Mouse (Mus musculus): ENCODE data around the gene Ahdc1. TPM values are rescaled to one million over a fixed set of nuclear protein-coding genes. Genes with fewer than 3 reads are reported as not detected.
"Not testable (repeated sequence)": the region's sequence is repeated elsewhere in the genome, so short reads cannot be mapped to it uniquely, and the experiment has no call there.

Ahdc1 gene
- polyA plus RNA-seq, 1 experiment from 2014 or later: 12.6 TPM

- ATAC-seq: peak; percentile 74
- Histone ChIP-seq H3K4me3 (replicated peaks) (no peak overlapping the region), H3K9ac (replicated peaks) (0 out of 2 replicates have a peak overlapping the region, but pooled peaks have one; percentile 7), H3K27me3 (no peaks in the 10 kb centered on the region), H3K4me2 (replicated peaks) (no peak overlapping the region), H3K36me3 (no peaks in the 10 kb centered on the region), H3K27ac (peak overlapping the region; percentile 46), H3K4me1 (replicated peaks) (peaks cover 17% of the 10 kb centered on the region), H3K9me3 (no peaks in the 10 kb centered on the region)
- 37% methylated on average over 21 of the region's 21 CpGs for WGBS
Measured at GRCm38 (mm10) chr4:133003316-133004018, 7.6 kb upstream of the Ahdc1 start.

DNA sequence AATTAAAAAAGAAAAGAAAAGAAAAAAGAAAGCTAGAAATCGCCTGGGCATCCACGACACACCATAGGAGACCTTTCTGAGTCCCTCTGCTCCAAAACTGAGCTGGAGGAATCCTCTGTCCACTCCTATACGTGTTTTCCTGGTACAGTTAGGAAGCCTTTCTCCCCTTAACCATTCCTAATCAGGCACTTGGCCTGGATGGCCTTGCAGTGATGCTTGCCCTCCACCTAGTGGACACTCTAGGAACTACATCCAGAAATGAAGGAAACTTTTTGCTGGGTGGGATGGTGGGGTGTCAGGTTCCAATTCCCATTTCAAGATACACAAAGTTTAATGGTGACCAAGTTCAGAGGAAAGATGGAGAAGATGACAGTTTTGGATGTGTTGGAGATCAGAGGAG is 5.8 kb upstream of the Ahdc1 start:
- H3K36me3 ChIP-seq: no peaks in the 10 kb centered on the region
- H3K4me2 ChIP-seq (replicated peaks): no peak overlapping the region
- no peak overlapping the region for H3K9ac ChIP-seq (replicated peaks)
- H3K4me1 ChIP-seq (replicated peaks): peaks cover 17% of the 10 kb centered on the region
- no peaks in the 10 kb centered on the region for H3K9me3 ChIP-seq
- H3K4me3 ChIP-seq (replicated peaks): no peak overlapping the region
- WGBS: 5% methylated on average over 3 of the region's 3 CpGs
- H3K27ac ChIP-seq: no peak overlapping the region
- ATAC-seq: peak; percentile 58; the same call in 1 of the 2 replicates
- peaks cover 10% of the 10 kb centered on the region for H3K27me3 ChIP-seq

GRCm38 (mm10) chr4:133005885-133006451 is 5.1 kb upstream of the Ahdc1 start:
- H3K4me3 ChIP-seq (replicated peaks); H3K9ac ChIP-seq (replicated peaks); H3K27ac ChIP-seq; H3K9me3 ChIP-seq; H3K4me2 ChIP-seq (replicated peaks); ATAC-seq; H3K36me3 ChIP-seq: not testable (repeated sequence)
- H3K27me3 ChIP-seq: peaks cover 17% of the 10 kb centered on the region
- peaks cover 22% of the 10 kb centered on the region for H3K4me1 ChIP-seq (replicated peaks)
- WGBS: 67% methylated on average over 6 of the region's 6 CpGs

GRCm38 (mm10) chr4:133007513-133008380 is 3.3 kb upstream of the Ahdc1 start:
- no peak overlapping the region for H3K4me2 ChIP-seq (replicated peaks)
- peaks cover 18% of the 10 kb centered on the region for H3K27me3 ChIP-seq
- H3K9ac ChIP-seq (replicated peaks): no peak overlapping the region
- peaks cover 24% of the 10 kb centered on the region for H3K4me1 ChIP-seq (replicated peaks)
- H3K4me3 ChIP-seq (replicated peaks): no peak overlapping the region
- WGBS: 32% methylated on average over 15 of the region's 15 CpGs
- H3K9me3 ChIP-seq: no peaks in the 10 kb centered on the region
- H3K36me3 ChIP-seq: no peaks in the 10 kb centered on the region
- no peak for ATAC-seq
- H3K27ac ChIP-seq: no peak overlapping the region

- no peak overlapping the region for H3K4me3 ChIP-seq (replicated peaks)
Measured at GRCm38 (mm10) chr4:133009131-133009530, 1.9 kb upstream of the Ahdc1 start.

DNA sequence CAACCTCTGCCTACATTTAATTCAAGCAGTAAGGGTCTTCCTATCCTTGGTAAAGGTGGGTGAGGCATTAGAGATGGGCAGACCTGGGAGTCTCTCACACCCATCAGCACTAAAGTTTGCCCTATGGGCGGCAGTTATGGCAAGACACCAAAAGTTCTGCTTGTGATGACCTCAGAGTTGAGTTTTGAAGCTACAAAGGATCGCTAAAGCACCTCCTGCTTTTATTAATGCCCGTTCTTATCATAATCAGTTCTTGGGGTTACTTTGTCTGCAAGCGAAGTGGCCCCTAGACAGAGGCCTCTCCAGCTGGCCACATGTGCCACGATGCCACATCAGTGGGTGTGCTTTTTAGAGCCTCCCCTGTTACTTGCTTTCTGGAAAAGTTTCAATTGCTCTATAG is 1.4 kb upstream of the Ahdc1 start:
- 68% methylated on average over 5 of the region's 5 CpGs for WGBS
- H3K27me3 ChIP-seq: peaks cover 18% of the 10 kb centered on the region
- H3K4me2 ChIP-seq (replicated peaks): no peak overlapping the region
- no peaks in the 10 kb centered on the region for H3K9me3 ChIP-seq
- ATAC-seq: no peak
- peaks cover 29% of the 10 kb centered on the region for H3K4me1 ChIP-seq (replicated peaks)
- H3K27ac ChIP-seq: no peak overlapping the region
- H3K4me3 ChIP-seq (replicated peaks): no peak overlapping the region
- no peaks in the 10 kb centered on the region for H3K36me3 ChIP-seq
- no peak overlapping the region for H3K9ac ChIP-seq (replicated peaks)

More at GRCm38 (mm10) chr4:133009131-133009530, 1.9 kb upstream of the Ahdc1 start:
- no peak overlapping the region for H3K9ac ChIP-seq (replicated peaks)
- peaks cover 24% of the 10 kb centered on the region for H3K4me1 ChIP-seq (replicated peaks)
- H3K27me3 ChIP-seq: peaks cover 18% of the 10 kb centered on the region
- no peaks in the 10 kb centered on the region for H3K9me3 ChIP-seq
- WGBS: 2% methylated on average over 4 of the region's 4 CpGs
- no peaks in the 10 kb centered on the region for H3K36me3 ChIP-seq
- H3K27ac ChIP-seq: no peak overlapping the region
- no peak overlapping the region for H3K4me2 ChIP-seq (replicated peaks)
- no peak for ATAC-seq

- Histone ChIP-seq H3K36me3 (no peaks in the 10 kb centered on the region), H3K4me2 (replicated peaks) (peak overlapping the region; percentile 99), H3K27ac (no peak overlapping the region), H3K9me3 (no peaks in the 10 kb centered on the region), H3K9ac (replicated peaks) (no peak overlapping the region), H3K4me1 (replicated peaks) (peaks cover 38% of the 10 kb centered on the region), H3K27me3 (peaks cover 18% of the 10 kb centered on the region), H3K4me3 (replicated peaks) (peak overlapping the region; percentile 96)
- ATAC-seq: no peak
- WGBS: 1% methylated on average over 17 of the region's 17 CpGs
Measured at GRCm38 (mm10) chr4:133010611-133011010, 449 bp upstream of the Ahdc1 start.

GRCm38 (mm10) chr4:133011821-133012775 is 1.0 kb downstream of the Ahdc1 start:
- Histone ChIP-seq H3K4me3 (replicated peaks) (peak overlapping the region; percentile 96), H3K36me3 (no peaks in the 10 kb centered on the region), H3K4me1 (replicated peaks) (peaks cover 53% of the 10 kb centered on the region), H3K27me3 (peaks cover 18% of the 10 kb centered on the region), H3K9ac (replicated peaks) (peak overlapping the region; percentile 100), H3K9me3 (no peaks in the 10 kb centered on the region), H3K27ac (peak overlapping the region; percentile 96), H3K4me2 (replicated peaks) (peak overlapping the region; percentile 99)
- under 1% methylated on average over 66 of the region's 84 CpGs for WGBS
- peak; percentile 6; the same call in 1 of the 2 replicates for ATAC-seq

GRCm38 (mm10) chr4:133012776-133013265 is 1.8 kb downstream of the Ahdc1 start:
- no peaks in the 10 kb centered on the region for H3K36me3 ChIP-seq
- H3K27me3 ChIP-seq: peaks cover 18% of the 10 kb centered on the region
- no peaks in the 10 kb centered on the region for H3K9me3 ChIP-seq
- peaks cover 61% of the 10 kb centered on the region for H3K4me1 ChIP-seq (replicated peaks)
- ATAC-seq: no peak
- WGBS: 0% methylated on average over 17 of the region's 17 CpGs
- H3K9ac ChIP-seq (replicated peaks): peak overlapping the region; percentile 100
- peak overlapping the region; percentile 96 for H3K27ac ChIP-seq
- peak overlapping the region; percentile 96 for H3K4me3 ChIP-seq (replicated peaks)
- peak overlapping the region; percentile 99 for H3K4me2 ChIP-seq (replicated peaks)

GRCm38 (mm10) chr4:133013266-133013891 is 2.3 kb downstream of the Ahdc1 start:
- 0 out of 2 replicates have a peak, but pooled peaks have one; percentile 3 for ATAC-seq
- WGBS: 3% methylated on average over 17 of the region's 18 CpGs
- Histone ChIP-seq H3K4me3 (replicated peaks) (peak overlapping the region; percentile 96), H3K27ac (peak overlapping the region; percentile 96), H3K27me3 (peaks cover 18% of the 10 kb centered on the region), H3K4me2 (replicated peaks) (peak overlapping the region; percentile 99), H3K9ac (replicated peaks) (peak overlapping the region; percentile 100), H3K9me3 (no peaks in the 10 kb centered on the region), H3K36me3 (no peaks in the 10 kb centered on the region), H3K4me1 (replicated peaks) (peaks cover 66% of the 10 kb centered on the region)
